Mouse (Mus musculus) testis, adult 2 months (tissue): ENCODE data around the gene Gm17660.

Source experiments
- CTCF ChIP-seq: fragments of 200-500 bp; IDR thresholded peaks from 2 replicates; pipeline ENCODE4 v1.5.1; 2012; ENCODE audit warnings: low read depth, mild to moderate bottlenecking, inconsistent platforms, low read length, moderate library complexity; ENCODE audit not compliant: control insufficient read depth, insufficient read depth, insufficient replicate concordance
- POLR2A ChIP-seq: fragments of 200-500 bp; IDR thresholded peaks from 2 replicates; pipeline ENCODE4 v1.6.1; 2012; ENCODE audit warnings: low read depth, mild to moderate bottlenecking, inconsistent platforms, low read length, moderate library complexity; ENCODE audit not compliant: control insufficient read depth

GRCm38 (mm10) chr5:104060429-104060828, 17.0 kb downstream of the Gm17660 start:
- TF ChIP-seq POLR2A (no peak), CTCF (no peak)
